ENCODE assay signal across 28 mouse cellular contexts in the genomic region with DNA sequence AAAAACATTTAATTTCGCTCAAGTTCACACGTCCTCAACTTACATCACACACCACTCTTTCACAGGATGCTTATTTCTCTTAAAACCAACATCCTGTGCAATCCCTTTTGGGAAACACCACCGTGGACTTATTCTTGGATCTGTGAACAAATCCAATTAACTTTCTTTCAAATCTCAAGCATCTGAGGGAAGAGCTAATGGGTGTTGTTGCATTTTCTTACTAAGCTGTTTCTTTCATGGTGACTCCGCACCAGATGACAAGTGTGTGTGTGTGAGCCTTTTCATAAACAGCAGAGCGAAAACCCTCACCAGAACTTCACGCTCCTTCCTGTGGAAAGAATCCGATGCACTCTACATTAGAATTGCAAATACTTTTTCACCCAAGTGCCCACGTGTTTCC.
DNase-seq lines count a peak whose midpoint lies in the region; ATAC-seq and TF ChIP-seq lines count a peak whose summit lies in the region.
"Had no signal": no experiment of that assay in that cellular context is flagged by ENCODE, and none has a peak within 500 bp of the region (broad histone marks: within the 10 kb centered on the region; RNA-seq: fewer than 3 reads in every experiment).

No protein-coding gene starts in this region.

- H3K36me3 ChIP-seq in forebrain, postnatal 0 days (ENCODE audit: insufficient read depth), result no peaks in the 10 kb centered on the region
- no peaks in the 10 kb centered on the region for H3K36me3 ChIP-seq in forebrain, embryonic 13.5 days (ENCODE audit: poor library complexity, severe bottlenecking)
- H3K36me3 ChIP-seq in midbrain, embryonic 14.5 days (ENCODE audit: control insufficient read depth, insufficient read depth, low read length), result no peaks in the 10 kb centered on the region
- H3K36me3 ChIP-seq in midbrain, embryonic 13.5 days, result no peaks in the 10 kb centered on the region
- H3K36me3 ChIP-seq: embryonic facial prominence, embryonic 15.5 days; forebrain, embryonic 12.5 days; heart, embryonic 12.5 days; hindbrain, embryonic 15.5 days; liver, embryonic 12.5 days; neural tube, embryonic 13.5 days had no signal

- DNase-seq in forebrain, postnatal 0 days, result peak; percentile 63
- DNase-seq in layer of hippocampus, adult 9-10 months (ENCODE audit: low spot score), result peak; percentile 1
- no peak for DNase-seq in layer of hippocampus, postnatal 36 days
- peak; percentile 6 for DNase-seq in midbrain, embryonic 14.5 days
- DNase-seq in brain, embryonic 14.5 days (ENCODE audit: low read depth), result peak; percentile 73
- no peak for DNase-seq in heart, adult 18-20 months
- DNase-seq: cerebellum, adult 18-20 months; cerebellum, postnatal 10 days; gastrocnemius, postnatal 36 days; heart, adult 2 months; heart, postnatal 4 days; kidney, adult 2 months; kidney, postnatal 36 days; left cerebral cortex, postnatal 4 days; liver, postnatal 0 days; lung, postnatal 36 days; thymus, postnatal 4 days had no signal

- no peak overlapping the region for H3K9ac ChIP-seq in forebrain, postnatal 0 days
- no peak overlapping the region for H3K9ac ChIP-seq in forebrain, embryonic 13.5 days
- H3K9ac ChIP-seq in midbrain, embryonic 14.5 days (replicated peaks; ENCODE audit: low read length), result no peak overlapping the region
- no peak overlapping the region for H3K9ac ChIP-seq in midbrain, embryonic 13.5 days (replicated peaks)
- H3K9ac ChIP-seq: embryonic facial prominence, embryonic 15.5 days; forebrain, embryonic 12.5 days; heart, embryonic 12.5 days; hindbrain, embryonic 15.5 days; liver, embryonic 12.5 days; liver, postnatal 0 days; neural tube, embryonic 13.5 days had no signal

- no peaks in the 10 kb centered on the region for H3K27me3 ChIP-seq in forebrain, postnatal 0 days (ENCODE audit: insufficient read depth, low read length)
- no peaks in the 10 kb centered on the region; the same call in 1 of the 2 replicates for H3K27me3 ChIP-seq in forebrain, embryonic 13.5 days
- no peaks in the 10 kb centered on the region for H3K27me3 ChIP-seq in midbrain, embryonic 14.5 days (ENCODE audit: control insufficient read depth, insufficient read depth, low read length)
- H3K27me3 ChIP-seq in midbrain, embryonic 13.5 days, result 0 out of 2 replicates have a peak, but pooled peaks cover 5% of the 10 kb centered on the region
- H3K27me3 ChIP-seq: embryonic facial prominence, embryonic 15.5 days; heart, embryonic 12.5 days; hindbrain, embryonic 15.5 days; liver, embryonic 12.5 days; neural tube, embryonic 13.5 days; Patski had no signal

- no peak overlapping the region for H3K4me3 ChIP-seq in forebrain, postnatal 0 days (ENCODE audit: low read depth, low read length)
- H3K4me3 ChIP-seq in forebrain, embryonic 13.5 days, result no peak overlapping the region
- no peak overlapping the region for H3K4me3 ChIP-seq in midbrain, embryonic 14.5 days (replicated peaks; ENCODE audit: low read depth, low read length)
- no peak overlapping the region for H3K4me3 ChIP-seq in midbrain, embryonic 13.5 days (replicated peaks)
- H3K4me3 ChIP-seq: embryonic facial prominence, embryonic 15.5 days; forebrain, embryonic 12.5 days; heart, adult 2 months; heart, embryonic 12.5 days; hindbrain, embryonic 15.5 days; liver, embryonic 12.5 days; neural tube, embryonic 13.5 days had no signal

- ATAC-seq in forebrain, postnatal 0 days, result no peak
- no peak for ATAC-seq in forebrain, embryonic 13.5 days
- ATAC-seq in midbrain, embryonic 14.5 days (ENCODE audit: low FRiP score, low TSS enrichment), result no peak
- no peak for ATAC-seq in midbrain, embryonic 13.5 days
- ATAC-seq: inflammation-experienced regulatory T-cells, adult 6 months; liver, embryonic 12.5 days; liver, postnatal 0 days; Patski had no signal

- H3K4me2 ChIP-seq in forebrain, postnatal 0 days (ENCODE audit: low read depth), result no peak overlapping the region
- H3K4me2 ChIP-seq in forebrain, embryonic 13.5 days, result no peak overlapping the region
- no peak overlapping the region for H3K4me2 ChIP-seq in midbrain, embryonic 14.5 days (ENCODE audit: low read length)
- H3K4me2 ChIP-seq in midbrain, embryonic 13.5 days (replicated peaks), result no peak overlapping the region
- H3K4me2 ChIP-seq: embryonic facial prominence, embryonic 15.5 days; forebrain, embryonic 12.5 days; heart, embryonic 12.5 days; hindbrain, embryonic 15.5 days; liver, embryonic 12.5 days; midbrain, embryonic 11.5 days; neural tube, embryonic 13.5 days had no signal

- 22% methylated on average over 8 of the region's 8 CpGs for WGBS in forebrain, postnatal 0 days
- WGBS in forebrain, embryonic 13.5 days, result 35% methylated on average over 8 of the region's 8 CpGs
- 20% methylated on average over 8 of the region's 8 CpGs for WGBS in midbrain, embryonic 14.5 days
- 31% methylated on average over 8 of the region's 8 CpGs for WGBS in midbrain, embryonic 13.5 days

- H3K27ac ChIP-seq in forebrain, postnatal 0 days (ENCODE audit: low read depth, low read length), result no peak overlapping the region
- H3K27ac ChIP-seq in forebrain, embryonic 13.5 days, result no peak overlapping the region
- H3K27ac ChIP-seq in midbrain, embryonic 14.5 days (replicated peaks; ENCODE audit: low read depth, low read length), result no peak overlapping the region
- H3K27ac ChIP-seq in midbrain, embryonic 13.5 days, result no peak overlapping the region
- H3K27ac ChIP-seq: embryonic facial prominence, embryonic 15.5 days; forebrain, embryonic 12.5 days; heart, adult 2 months; hindbrain, embryonic 15.5 days; liver, embryonic 12.5 days; neural tube, embryonic 13.5 days had no signal

- H3K4me1 ChIP-seq in forebrain, postnatal 0 days (ENCODE audit: insufficient read depth), result no peaks in the 10 kb centered on the region
- peaks cover 5% of the 10 kb centered on the region; the same call in 1 of the 2 replicates for H3K4me1 ChIP-seq in forebrain, embryonic 13.5 days
- H3K4me1 ChIP-seq in midbrain, embryonic 14.5 days (ENCODE audit: control insufficient read depth, insufficient read depth, low read length), result no peaks in the 10 kb centered on the region
- H3K4me1 ChIP-seq in midbrain, embryonic 13.5 days (replicated peaks), result 0 out of 2 replicates have a peak, but pooled peaks cover 3% of the 10 kb centered on the region
- H3K4me1 ChIP-seq: embryonic facial prominence, embryonic 15.5 days; forebrain, embryonic 12.5 days; heart, embryonic 12.5 days; hindbrain, embryonic 15.5 days; liver, embryonic 12.5 days; neural tube, embryonic 13.5 days had no signal

- H3K9me3 ChIP-seq in forebrain, postnatal 0 days (ENCODE audit: low read length), result no peaks in the 10 kb centered on the region
- no peaks in the 10 kb centered on the region; the same call in 1 of the 2 replicates for H3K9me3 ChIP-seq in forebrain, embryonic 13.5 days (replicated peaks)
- H3K9me3 ChIP-seq in midbrain, embryonic 14.5 days (ENCODE audit: control insufficient read depth, low read length), result no peaks in the 10 kb centered on the region
- H3K9me3 ChIP-seq in midbrain, embryonic 13.5 days, result no peaks in the 10 kb centered on the region
- H3K9me3 ChIP-seq: embryonic facial prominence, embryonic 15.5 days; hindbrain, embryonic 15.5 days; neural tube, embryonic 13.5 days had no signal

- no peak for TF ChIP-seq POLR2A in brain, embryonic 14.5 days (IDR thresholded peaks at IDR 0.05; ENCODE audit: borderline replicate concordance, extremely low read depth, insufficient read depth, insufficient read length, poor library complexity, severe bottlenecking)

- no peak for TF ChIP-seq CTCF in forebrain, postnatal 0 days (IDR thresholded peaks at IDR 0.05; ENCODE audit: low read depth)
- no peak for TF ChIP-seq CTCF in brain, embryonic 14.5 days (IDR thresholded peaks at IDR 0.05; ENCODE audit: borderline replicate concordance, extremely low read depth, insufficient read depth, insufficient read length)

Comparison
In these comparisons a context has a peak if more than half of its experiments do, and no peak if none do; other contexts are left out.
1. DNase-seq: peak in forebrain, postnatal 0 days (single experiment), layer of hippocampus, adult 9-10 months (single experiment), midbrain, embryonic 14.5 days (single experiment) and brain, embryonic 14.5 days (single experiment); none in layer of hippocampus, postnatal 36 days (0 of 2) and heart, adult 18-20 months (0 of 2).